Mouse (Mus musculus): ENCODE measurements at regions not wholly inside any gene's neighbourhood (a gene's known extent, or its start where the extent isn't known, plus 50 kb on each side); places are given as distances from the start of the nearest gene placed in this dataset.

- POLR2A ChIA-PET, result interaction anchor here (0.6 to 1.4 kb wide), 7 partner anchors 12 to 606 kb away, joined by 3 to 4 read pairs (median 3); partner anchors contain the start of gene Dlx4 (in 1 of the 4)
- CTCF ChIA-PET, result interaction anchor here in 3 of 4 experiments (1.0 to 1.7 kb wide), 4 partner anchors 53 to 81 kb away, joined by 3 to 5 read pairs (median 3); partner anchors contain the start of gene Dlx3 (in 1 of the 3)
These were observed 52.1 kb upstream of the Dlx4 start for GRCm38 (mm10) chr11:95198196-95198595.

DNA sequence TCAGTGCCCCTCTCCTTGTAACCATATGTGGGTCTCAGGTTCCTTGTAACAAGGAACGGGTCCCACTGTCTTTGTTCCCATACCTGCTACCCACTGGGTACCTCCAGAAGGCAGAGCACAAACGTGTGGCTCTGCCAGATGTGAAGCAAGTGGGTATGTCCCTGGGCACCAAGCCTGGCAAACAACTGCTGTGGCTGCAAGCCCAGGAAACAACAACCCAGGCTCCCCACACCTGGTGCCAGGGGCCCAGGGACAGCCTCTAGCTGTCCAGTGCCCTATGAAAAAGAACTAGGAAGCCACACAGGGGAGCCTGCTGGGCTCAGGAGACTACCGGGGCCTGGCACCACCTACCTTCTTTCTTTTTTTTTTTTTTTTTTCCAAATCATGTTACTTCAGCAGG is 54.9 kb upstream of the Dlx4 start:
- POLR2A ChIA-PET, result no interaction called here
- CTCF ChIA-PET, result interaction anchor here in 1 of 4 experiments (0.6 kb wide), 1 partner anchor 129 kb away, joined by 3 read pairs; no protein-coding TSS in a partner anchor

- CTCF ChIA-PET, result interaction anchor here (0.5 to 2.5 kb wide), 13 partner anchors 41 to 666 kb away, joined by 3 to 8 read pairs (median 4); no protein-coding TSS in a partner anchor
- POLR2A ChIA-PET, result interaction anchor here (0.6 to 2.3 kb wide), 7 partner anchors 8 to 281 kb away, joined by 3 to 10 read pairs (median 3); partner anchors contain the start of gene Kat7 (in 1 of the 4)
These were observed 50.9 kb upstream of the Tac4 start for GRCm38 (mm10) chr11:95210185-95211030.

DNA sequence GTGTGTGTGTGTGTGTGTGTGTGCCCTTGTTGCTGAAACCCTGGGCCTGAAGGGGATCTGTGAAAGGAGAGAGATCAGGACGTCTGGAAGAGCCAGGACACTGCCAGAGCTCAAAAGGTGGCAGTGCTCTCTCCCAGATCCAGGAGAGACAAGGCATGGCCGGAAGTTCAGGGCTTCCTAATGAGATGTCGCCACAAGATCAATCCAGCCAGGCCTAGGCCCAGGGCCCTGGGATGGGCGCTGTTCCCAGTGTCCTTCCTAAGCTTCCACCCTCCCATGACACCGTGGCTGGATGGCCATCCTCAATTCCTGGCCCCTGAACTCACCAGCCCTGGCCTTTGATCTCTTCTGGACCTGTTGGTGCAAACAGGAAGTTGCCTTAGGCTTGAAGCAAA is 50.3 kb upstream of the Tac4 start:
- POLR2A ChIA-PET, result interaction anchor here in 3 of 4 experiments (0.5 to 2.3 kb wide), 6 partner anchors 8 to 282 kb away, joined by 3 to 10 read pairs (median 4); partner anchors contain the start of gene Kat7 (in 1 of the 3)
- CTCF ChIA-PET, result interaction anchor here (0.6 to 2.5 kb wide), 11 partner anchors 21 to 665 kb away, joined by 3 to 8 read pairs (median 4); partner anchors contain the start of gene Dlx3 (in 1 of the 4)
